Mouse (Mus musculus) cerebellum, adult 18-20 months (tissue): ENCODE measurements around the gene Gmip.
A peak's percentile ranks its signal among the peaks of the same experiment; 100 is the strongest.

Experiments
- DNase-seq, 2 experiments: peaks; one replicate each; pipeline ENCODE4 v3.0.0; 2021

Gene Gmip

GRCm38 (mm10) chr8:69808094-69808863, at the start of gene Gmip:
Gmip (plus strand) TSS chr8:69808679.
- DNase-seq: peak in 1 of 2 experiments; percentile 34

DNA sequence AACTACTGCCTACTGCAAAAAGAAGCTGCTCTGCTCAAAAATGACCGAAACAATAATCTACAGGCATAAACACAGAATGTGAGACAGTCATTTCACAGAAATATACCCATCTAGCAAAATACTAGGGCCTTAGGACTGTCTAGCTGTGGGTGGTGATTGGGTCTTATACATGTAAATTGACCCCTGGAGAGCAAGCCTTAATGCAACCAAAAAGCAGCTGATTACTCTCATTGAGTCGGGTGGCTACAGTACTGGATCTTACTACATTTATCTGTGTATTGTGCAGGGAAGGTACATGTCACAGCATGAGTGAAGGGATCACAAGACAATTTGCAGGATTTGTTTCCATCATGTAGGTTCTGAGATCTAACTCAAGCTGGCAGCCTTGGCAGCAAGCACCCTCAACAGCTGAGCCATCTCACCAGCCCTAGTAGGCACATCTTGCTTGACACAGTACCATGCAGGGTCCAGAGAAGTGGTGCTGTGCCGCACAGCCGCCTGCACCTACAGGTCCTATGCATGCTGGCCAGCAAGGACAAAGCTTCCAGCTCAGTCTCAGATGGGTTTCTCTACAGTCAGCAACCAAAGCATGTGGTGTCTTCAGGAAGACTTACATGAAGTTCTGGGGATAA, 46.5 kb upstream of the Gmip start:
- DNase-seq: no peak

GRCm38 (mm10) chr8:69771221-69771620, 37.3 kb upstream of the Gmip start:
- no peak for DNase-seq

GRCm38 (mm10) chr8:69772106-69772505, 36.4 kb upstream of the Gmip start:
- DNase-seq: no peak

GRCm38 (mm10) chr8:69774503-69775148, 33.9 kb upstream of the Gmip start, which contains the start of gene Gm20422:
Gm20422 (minus strand) TSS chr8:69774886.
- DNase-seq: peak; percentile 90 to 95

DNA sequence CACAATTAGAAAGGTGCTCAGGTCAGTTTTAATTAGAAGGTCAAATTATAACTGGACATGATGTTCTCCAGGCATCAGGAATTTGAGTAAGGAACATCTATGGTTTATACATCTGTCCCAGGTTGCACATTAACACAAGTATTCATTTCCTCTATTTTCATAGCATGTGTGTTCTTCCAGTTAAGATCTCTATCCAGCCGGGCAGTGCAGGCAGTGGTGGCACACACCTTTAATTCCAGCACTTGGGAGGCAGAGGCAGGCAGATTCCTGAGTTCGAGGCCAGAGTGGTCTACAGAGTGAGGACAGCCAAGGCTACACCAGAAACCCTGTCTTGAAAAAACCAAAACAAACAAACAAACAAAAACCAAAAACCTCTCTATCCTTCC, 33.3 kb upstream of the Gmip start:
- DNase-seq: no peak

- no peak for DNase-seq
Measured at GRCm38 (mm10) chr8:69777111-69777510, 31.4 kb upstream of the Gmip start.

GRCm38 (mm10) chr8:69789105-69789504, 19.4 kb upstream of the Gmip start:
- no peak for DNase-seq

GRCm38 (mm10) chr8:69789731-69790130, 18.7 kb upstream of the Gmip start:
- DNase-seq: no peak

DNA sequence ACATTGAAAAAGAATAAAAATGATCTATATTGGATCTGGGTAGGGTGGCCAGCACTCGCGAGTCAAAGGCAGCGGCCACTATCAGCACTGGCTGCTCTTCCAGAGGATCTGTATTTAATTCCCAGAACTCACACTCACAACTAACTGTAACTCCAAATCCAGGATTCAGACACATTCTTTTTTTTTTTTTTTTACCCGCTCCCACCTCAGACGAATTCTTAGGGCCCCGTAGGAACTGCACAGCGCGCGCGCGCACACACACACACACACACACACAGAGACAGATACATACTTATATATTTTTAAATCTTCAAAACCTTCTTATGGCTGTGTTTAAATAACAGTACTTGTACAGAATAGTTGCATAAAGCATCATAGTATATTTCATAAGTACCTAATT, 18.1 kb upstream of the Gmip start:
- peak in 1 of 2 experiments; percentile 22 for DNase-seq

- peak; percentile 90 to 92 for DNase-seq
Measured at GRCm38 (mm10) chr8:69790773-69791367, 17.6 kb upstream of the Gmip start, which contains the start of the genes Atp13a1 and Zfp866. Atp13a1 (plus strand) TSS chr8:69791163. Zfp866 (minus strand) TSS chr8:69791178.

- DNase-seq: peak; percentile 45 to 60
Measured at GRCm38 (mm10) chr8:69791415-69792068, 16.9 kb upstream of the Gmip start.

DNA sequence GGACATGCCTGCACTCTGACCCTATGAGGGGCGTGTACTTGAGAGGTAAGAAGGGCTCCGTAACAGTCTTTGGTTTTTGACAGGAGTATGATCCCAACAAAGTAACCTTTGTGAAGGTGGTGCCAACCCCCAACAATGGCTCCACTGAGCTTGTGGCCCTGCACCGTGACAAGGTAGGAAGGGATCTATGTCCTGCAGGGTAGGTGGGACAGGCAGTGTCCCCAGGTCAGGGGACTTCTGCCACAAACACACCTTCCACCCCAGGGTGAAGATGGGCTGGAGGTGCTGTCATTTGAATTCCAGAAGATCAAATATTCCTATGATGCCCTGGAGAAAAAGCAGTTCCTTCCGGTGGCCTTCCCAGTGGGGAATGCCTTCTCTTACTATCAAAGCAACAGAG, 14.8 kb upstream of the Gmip start:
- DNase-seq: no peak

- no peak for DNase-seq
Measured at GRCm38 (mm10) chr8:69794096-69794495, 14.4 kb upstream of the Gmip start.

- no peak for DNase-seq
Measured at GRCm38 (mm10) chr8:69794901-69795300, 13.6 kb upstream of the Gmip start.

DNA sequence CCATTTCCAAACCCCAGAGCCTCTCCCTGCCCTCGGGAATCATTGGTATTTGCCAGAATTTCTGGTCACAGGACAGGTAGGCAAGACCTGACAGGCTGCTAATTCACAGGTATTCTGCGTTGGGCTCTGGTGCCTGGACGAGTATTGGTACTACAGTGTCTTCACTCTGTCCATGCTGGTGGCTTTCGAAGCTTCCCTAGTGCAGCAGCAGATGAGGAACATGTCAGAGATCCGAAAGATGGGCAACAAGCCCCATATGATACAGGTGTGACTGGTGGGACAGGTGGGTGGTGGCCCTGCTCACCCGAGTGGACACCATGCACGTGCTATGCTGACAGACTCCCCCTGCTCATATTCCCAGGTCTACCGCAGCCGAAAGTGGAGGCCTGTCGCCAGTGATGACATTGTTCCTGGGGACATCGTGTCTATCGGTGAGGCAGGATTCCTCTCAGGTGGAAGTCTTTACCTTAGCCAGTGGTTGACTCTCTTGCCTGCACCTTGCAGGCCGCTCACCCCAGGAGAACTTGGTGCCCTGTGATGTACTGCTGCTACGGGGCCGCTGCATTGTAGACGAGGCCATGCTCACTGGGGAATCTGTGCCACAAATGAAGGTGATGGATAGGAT, 11.6 kb upstream of the Gmip start:
- DNase-seq: no peak

DNA sequence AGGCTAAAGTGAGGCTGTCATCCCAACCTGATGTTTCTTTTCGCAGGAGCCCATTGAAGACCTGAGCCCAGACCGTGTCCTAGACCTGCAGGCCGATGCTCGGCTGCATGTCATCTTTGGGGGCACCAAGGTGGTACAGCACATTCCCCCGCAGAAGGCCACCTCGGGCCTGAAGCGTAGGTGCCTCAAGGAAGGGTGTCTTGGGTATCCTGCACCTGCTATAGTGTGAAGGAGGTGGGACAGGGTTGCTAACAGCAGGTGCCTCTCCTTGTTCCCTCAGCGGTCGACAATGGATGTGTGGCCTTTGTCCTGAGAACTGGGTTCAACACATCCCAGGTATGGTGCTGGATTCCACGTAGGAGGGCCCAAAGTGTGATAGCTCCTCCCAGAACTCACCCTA, 10.8 kb upstream of the Gmip start:
- DNase-seq: no peak

DNA sequence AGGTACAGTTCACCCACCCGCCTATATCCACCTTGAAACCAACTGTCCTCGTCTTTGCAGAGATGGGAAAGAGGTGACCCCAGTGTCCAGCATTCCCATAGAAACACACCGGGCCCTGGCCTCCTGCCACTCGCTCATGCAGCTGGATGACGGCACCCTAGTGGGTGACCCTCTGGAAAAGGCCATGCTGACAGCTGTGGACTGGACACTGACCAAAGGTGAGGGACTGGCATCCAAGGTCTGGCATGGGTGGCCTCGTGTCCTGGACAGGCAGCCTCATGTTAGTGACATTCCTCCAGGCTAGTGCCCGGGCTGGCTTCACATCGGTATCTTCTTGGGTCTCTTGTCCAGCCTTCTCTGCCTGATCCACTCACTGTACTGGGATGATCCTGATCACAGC, 9.2 kb upstream of the Gmip start:
- no peak for DNase-seq

DNA sequence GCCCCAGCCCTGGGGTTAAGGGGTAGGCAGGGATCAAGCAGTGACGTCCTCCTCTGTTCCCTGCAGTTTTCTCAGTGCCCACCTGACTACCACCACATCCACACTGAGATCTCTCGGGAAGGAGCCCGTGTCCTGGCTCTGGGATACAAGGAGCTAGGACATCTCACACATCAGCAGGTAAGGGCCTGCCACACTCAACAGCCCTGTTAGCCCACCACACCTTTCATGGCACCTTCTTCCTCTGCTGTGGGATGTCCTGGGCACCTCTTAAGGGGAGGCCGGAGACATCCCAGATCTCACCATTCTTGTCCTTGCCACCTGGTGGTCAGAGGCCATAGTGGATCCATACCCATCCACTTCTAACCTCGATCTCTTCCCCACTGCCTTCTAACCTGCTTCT, 8.5 kb upstream of the Gmip start:
- no peak for DNase-seq

DNA sequence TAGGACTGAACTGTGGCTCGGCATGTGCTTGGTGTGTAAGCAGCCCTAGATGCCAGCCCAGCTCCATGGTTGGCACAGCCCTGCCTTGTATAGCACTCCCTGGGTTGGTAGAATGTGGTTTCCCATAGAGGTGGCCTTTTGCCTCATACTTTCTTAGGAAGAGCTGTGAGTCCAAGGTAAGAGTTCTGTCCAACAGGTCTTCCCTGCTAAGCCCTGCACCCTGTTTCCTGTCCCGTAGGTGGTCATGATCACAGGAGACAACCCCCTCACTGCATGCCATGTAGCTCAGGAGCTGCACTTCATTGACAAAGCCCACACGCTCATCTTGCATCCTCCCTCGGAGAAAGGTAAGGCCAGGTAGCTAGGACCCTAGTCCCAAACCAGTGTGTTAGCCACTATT, 6.7 kb upstream of the Gmip start:
- no peak for DNase-seq

GRCm38 (mm10) chr8:69802216-69802615, 6.3 kb upstream of the Gmip start:
- DNase-seq: no peak

GRCm38 (mm10) chr8:69803366-69803765, 5.1 kb upstream of the Gmip start:
- DNase-seq: no peak
